Mouse (Mus musculus) cerebellum, adult 2 months (tissue): ENCODE data around the gene Gsc. TPM values are rescaled to one million over a fixed set of nuclear protein-coding genes. Genes with fewer than 3 reads are reported as not detected.

Experiments
- DNase-seq, 2 experiments: peaks; one replicate each; pipeline ENCODE4 v3.0.0; 2021
- H3K27ac ChIP-seq: fragments of 200-500 bp; 2 replicates; pipeline ENCODE4 v1.5.1; 2012; ENCODE audit warnings: low read length, control low read depth, inconsistent platforms; ENCODE audit not compliant: insufficient read depth
- H3K27me3 ChIP-seq: fragments of 200-500 bp; 2 replicates; pipeline ENCODE4 v1.6.1; 2012; ENCODE audit warnings: inconsistent platforms, mild to moderate bottlenecking, low read length, moderate library complexity; ENCODE audit not compliant: control insufficient read depth, insufficient read depth
- H3K4me1 ChIP-seq: fragments of 200-500 bp; 2 replicates; pipeline ENCODE4 v1.6.1; 2011; ENCODE audit warnings: low read length; ENCODE audit not compliant: control insufficient read depth, insufficient read depth
- H3K4me3 ChIP-seq: fragments of 200-500 bp; replicated peaks from 2 replicates; pipeline ENCODE3; 2011; ENCODE audit warnings: mild to moderate bottlenecking, low read depth, low read length, control low read depth; ENCODE audit not compliant: insufficient read depth
- CTCF ChIP-seq: fragments of 200-500 bp; IDR thresholded peaks from 2 replicates; pipeline ENCODE4 v1.5.1; 2011; ENCODE audit warnings: low read depth, mild to moderate bottlenecking, control low read depth, low read length, moderate library complexity, borderline replicate concordance; ENCODE audit not compliant: insufficient read depth
- POLR2A ChIP-seq: fragments of 200-500 bp; IDR thresholded peaks from 2 replicates; pipeline ENCODE4 v1.6.1; 2011; ENCODE audit warnings: low read length, control low read depth, borderline replicate concordance; ENCODE audit not compliant: insufficient read depth
- WGBS: fragments of 180-500 bp; shearing (Covaris S2); methylation state at CpG from one replicate; pipeline ENCODE4 v1.1.7; 2018; 5-methylcytosine and 5-hydroxymethylcytosine counted together
- polyA plus RNA-seq: library from polyadenylated mRNA; depleted of rRNA; stranded (reverse); fragments of >200 nt; gene quantifications from 2 replicates; pipeline ENCODE4 v1.2.3, GENCODE M21; 2012

The Gsc gene
- polyA plus RNA-seq, 1 experiment = not detected

DNA sequence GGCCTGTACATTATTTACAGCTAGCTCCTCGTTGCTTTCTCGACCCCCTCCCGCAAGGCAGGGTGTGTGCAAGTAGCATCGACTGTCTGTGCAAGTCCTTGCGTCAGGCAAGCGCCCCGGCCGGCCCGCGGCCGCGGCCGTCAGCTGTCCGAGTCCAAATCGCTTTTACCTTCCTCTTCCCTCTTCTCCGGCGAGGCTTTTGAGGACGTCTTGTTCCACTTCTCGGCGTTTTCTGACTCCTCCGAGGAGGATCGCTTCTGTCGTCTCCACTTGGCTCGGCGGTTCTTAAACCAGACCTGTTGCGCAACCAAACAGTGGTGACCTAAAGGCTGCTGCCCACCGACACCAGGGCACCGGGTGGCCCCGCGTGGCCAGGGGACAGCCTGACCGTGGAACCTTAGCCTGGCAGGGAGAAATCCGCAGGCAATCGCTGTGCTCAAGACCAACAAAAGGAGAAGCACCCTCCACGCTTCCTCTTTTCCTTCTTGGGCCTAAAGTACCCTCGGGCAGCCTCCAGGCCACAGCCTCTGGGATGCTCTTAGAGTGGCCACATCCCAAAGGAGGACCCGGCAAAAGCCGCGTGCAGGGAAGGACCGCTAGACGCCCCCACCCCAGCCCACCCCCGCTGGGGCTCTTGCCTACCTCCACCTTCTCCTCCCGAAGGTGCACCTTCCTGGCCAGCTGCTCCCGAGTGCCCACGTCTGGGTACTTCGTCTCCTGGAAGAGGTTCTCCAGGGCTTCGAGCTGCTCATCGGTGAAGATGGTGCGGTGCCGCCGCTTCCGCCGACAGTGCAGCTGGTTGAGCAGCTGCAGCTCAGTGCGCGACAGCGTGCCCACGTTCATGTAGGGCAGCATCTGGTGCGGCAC is 1.5 kb downstream of the Gsc start:
- Histone ChIP-seq H3K4me1 (no peaks in the 10 kb centered on the region), H3K27me3 (peaks cover 18% of the 10 kb centered on the region; the same call in 1 of the 2 replicates), H3K4me3 (no peak overlapping the region), H3K27ac (no peak overlapping the region)
- WGBS = 7% methylated on average over 57 of the region's 57 CpGs
- TF ChIP-seq CTCF (no peak), POLR2A (no peak)
- no peak for DNase-seq

- Histone ChIP-seq H3K27ac (no peak overlapping the region), H3K27me3 (peaks cover 12% of the 10 kb centered on the region; the same call in 1 of the 2 replicates), H3K4me1 (no peaks in the 10 kb centered on the region), H3K4me3 (no peak overlapping the region)
- 66% methylated on average over 6 of the region's 6 CpGs for WGBS
- no peak for DNase-seq
- TF ChIP-seq POLR2A (no peak), CTCF (no peak)
Measured at GRCm38 (mm10) chr12:104470646-104471045, 2.5 kb downstream of the Gsc start.

DNA sequence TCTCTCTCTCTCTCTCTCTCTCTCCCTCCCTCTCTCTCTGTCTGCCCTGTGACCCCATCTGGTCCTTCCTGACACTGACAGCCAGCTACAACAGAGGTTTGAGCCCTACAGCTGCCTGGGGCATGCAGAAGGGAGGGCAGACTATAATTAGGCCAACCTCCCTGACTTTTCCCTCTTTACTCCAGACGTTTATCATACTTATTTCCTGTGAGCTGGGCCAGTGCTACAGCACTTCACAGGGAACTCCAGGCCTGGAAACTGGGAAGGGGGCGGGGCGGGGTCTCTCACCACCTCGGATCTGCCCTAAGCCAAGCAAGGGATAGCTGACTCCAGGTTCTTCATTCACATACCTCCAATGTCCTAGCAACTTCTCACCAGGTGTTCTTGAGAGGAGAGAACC is 4.3 kb downstream of the Gsc start:
- TF ChIP-seq CTCF (no peak), POLR2A (no peak)
- peaks cover 9% of the 10 kb centered on the region; the same call in 1 of the 2 replicates for H3K27me3 ChIP-seq
- H3K27ac ChIP-seq = no peak overlapping the region
- no peak overlapping the region for H3K4me3 ChIP-seq
- 37% methylated on average over 4 of the region's 4 CpGs for WGBS
- no peaks in the 10 kb centered on the region; the same call in 1 of the 2 replicates for H3K4me1 ChIP-seq
- DNase-seq = no peak

GRCm38 (mm10) chr12:104467372-104467771 is 5.8 kb downstream of the Gsc start:
- H3K27me3 ChIP-seq = peaks cover 2% of the 10 kb centered on the region; the same call in 1 of the 2 replicates
- H3K4me1 ChIP-seq = no peaks in the 10 kb centered on the region; the same call in 1 of the 2 replicates
- 81% methylated on average over 6 of the region's 6 CpGs for WGBS
- TF ChIP-seq POLR2A (no peak), CTCF (no peak)
- no peak overlapping the region for H3K4me3 ChIP-seq
- no peak for DNase-seq
- H3K27ac ChIP-seq = no peak overlapping the region

GRCm38 (mm10) chr12:104466930-104467329 is 6.2 kb downstream of the Gsc start:
- Histone ChIP-seq H3K27me3 (no peaks in the 10 kb centered on the region; the same call in 1 of the 2 replicates), H3K4me1 (no peaks in the 10 kb centered on the region; the same call in 1 of the 2 replicates), H3K27ac (no peak overlapping the region), H3K4me3 (no peak overlapping the region)
- WGBS = 66% methylated on average over 7 of the region's 7 CpGs
- no peak for DNase-seq
- no peak for TF ChIP-seq POLR2A
- TF ChIP-seq CTCF = no peak

DNA sequence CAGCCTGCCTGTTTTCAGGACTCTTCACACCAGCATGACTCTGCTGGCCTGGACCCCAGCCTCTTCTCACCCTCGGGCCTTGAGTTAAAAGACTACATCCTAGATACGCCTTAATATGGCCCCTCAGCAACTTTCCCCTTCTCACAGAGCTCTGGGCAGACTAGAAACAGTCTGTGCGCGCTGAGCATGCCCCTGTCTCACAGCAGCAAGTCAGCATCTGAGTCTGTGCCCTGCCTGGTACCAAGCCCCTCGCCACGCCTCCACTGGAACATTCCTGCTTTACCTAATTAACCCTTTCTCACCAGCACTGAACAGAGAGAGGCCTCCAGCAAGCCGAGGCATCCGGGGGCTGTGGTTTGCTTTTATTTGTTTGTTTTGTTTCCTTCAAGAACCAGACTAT is 11.8 kb downstream of the Gsc start:
- no peaks in the 10 kb centered on the region; the same call in 1 of the 2 replicates for H3K4me1 ChIP-seq
- no peak overlapping the region for H3K27ac ChIP-seq
- H3K4me3 ChIP-seq = no peak overlapping the region
- no peak for DNase-seq
- H3K27me3 ChIP-seq = no peaks in the 10 kb centered on the region; the same call in 1 of the 2 replicates
- TF ChIP-seq CTCF = no peak
- WGBS = 75% methylated on average over 8 of the region's 8 CpGs

DNA sequence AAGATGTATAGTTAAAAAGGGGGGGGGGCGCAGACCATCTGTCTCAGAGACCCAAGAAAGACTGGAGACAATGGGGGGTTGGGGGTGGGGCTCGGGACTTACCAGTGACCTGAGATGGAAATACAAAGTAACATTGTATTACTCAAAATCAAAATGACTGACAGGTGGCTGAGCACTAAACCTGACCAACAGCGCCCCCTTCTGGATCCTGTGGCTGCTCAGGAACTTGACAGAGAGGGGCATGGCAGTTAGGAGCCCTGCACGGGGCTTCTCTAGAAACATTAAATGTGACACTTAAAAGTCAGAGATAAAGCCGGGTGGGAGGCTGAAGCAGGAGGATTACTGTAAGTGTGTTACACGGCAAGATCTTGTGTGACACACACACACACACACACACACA is 13.8 kb downstream of the Gsc start:
- 59% methylated on average over 6 of the region's 6 CpGs for WGBS
- Histone ChIP-seq H3K27me3 (no peaks in the 10 kb centered on the region; the same call in 1 of the 2 replicates), H3K4me3 (no peak overlapping the region), H3K4me1 (no peaks in the 10 kb centered on the region; the same call in 1 of the 2 replicates), H3K27ac (no peak overlapping the region)
- no peak for DNase-seq
- no peak for TF ChIP-seq POLR2A
- no peak for TF ChIP-seq CTCF

DNA sequence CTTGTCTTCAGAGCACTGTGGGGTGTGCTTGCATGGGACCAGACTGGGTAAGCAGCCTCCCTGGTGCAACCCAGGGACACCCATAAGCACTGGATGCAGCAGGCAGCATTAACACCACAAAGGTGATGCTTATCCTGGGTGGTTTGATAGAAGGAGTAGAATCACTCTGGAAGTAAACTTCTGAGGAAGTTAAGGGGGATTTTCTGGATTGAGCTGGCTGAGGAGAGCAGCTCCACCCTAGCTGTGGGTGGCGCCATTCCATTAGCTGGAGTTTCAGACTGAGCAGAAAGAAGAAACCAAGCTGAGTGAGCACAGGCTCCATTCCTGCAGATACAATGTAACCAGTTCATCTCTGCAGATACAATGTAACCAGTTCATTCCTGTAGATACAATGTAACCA is 20.1 kb downstream of the Gsc start:
- 69% methylated on average over 1 of the region's 1 CpGs for WGBS
- Histone ChIP-seq H3K4me3 (no peak overlapping the region), H3K27ac (no peak overlapping the region), H3K4me1 (no peaks in the 10 kb centered on the region), H3K27me3 (no peaks in the 10 kb centered on the region)
- TF ChIP-seq CTCF (no peak), POLR2A (no peak)
- no peak for DNase-seq
